ENCODE assay signal across 9 mouse cellular contexts in the genomic region with DNA sequence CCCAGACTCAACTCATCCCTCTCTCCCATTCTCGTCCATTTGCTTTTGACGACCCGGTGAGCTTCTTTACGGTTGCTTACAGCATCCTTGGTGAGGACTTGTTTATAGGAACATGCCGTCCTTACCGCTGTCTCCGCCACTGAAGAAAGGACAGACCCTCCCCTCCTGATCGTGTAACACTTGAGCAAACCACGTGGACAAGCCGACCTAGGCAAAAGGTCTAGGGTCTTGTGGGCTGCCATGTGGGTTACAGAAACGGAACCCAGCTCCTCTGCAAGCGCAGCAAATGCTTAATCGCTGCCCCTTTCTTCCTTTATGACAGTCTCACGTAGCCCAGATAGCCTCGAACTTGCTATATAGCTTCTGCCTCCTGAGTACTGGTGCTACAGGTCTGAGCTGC. TPM values are rescaled to one million over a fixed set of nuclear protein-coding genes. Genes with fewer than 3 reads are reported as not detected.
DNase-seq lines count a peak whose midpoint lies in the region; ATAC-seq and TF ChIP-seq lines count a peak whose summit lies in the region.
"Had no signal": no experiment of that assay in that cellular context is flagged by ENCODE, and none has a peak within 500 bp of the region (broad histone marks: within the 10 kb centered on the region; RNA-seq: fewer than 3 reads in every experiment).

No protein-coding gene starts in this region.

- H3K9me3 ChIP-seq in liver, embryonic 14.5 days (ENCODE audit: control insufficient read depth, low read length) = no peaks in the 10 kb centered on the region

- H3K4me2 ChIP-seq in liver, embryonic 14.5 days (ENCODE audit: low read depth) = peak overlapping the region; percentile 49

- WGBS in thymus, adult 2 months = 45% methylated on average over 15 of the region's 15 CpGs
- WGBS in liver, embryonic 14.5 days (ENCODE audit: insufficient replicate concordance) = 42% methylated on average over 15 of the region's 15 CpGs

- no peak for TF ChIP-seq POLR2A in thymus, adult 2 months (IDR thresholded peaks at IDR 0.05; ENCODE audit: control insufficient read depth, extremely low read depth, insufficient read depth, low read length, poor library complexity)

- H3K36me3 ChIP-seq in thymus, adult 2 months (ENCODE audit: control insufficient read depth, insufficient read depth, low read length) = no peaks in the 10 kb centered on the region
- H3K36me3 ChIP-seq in liver, embryonic 14.5 days (replicated peaks; ENCODE audit: control insufficient read depth, insufficient read depth, low read depth) = no peaks in the 10 kb centered on the region

- DNase-seq in embryo, embryonic 10 days (ENCODE audit: low spot score) = peak; percentile 13
- no peak for DNase-seq in embryo, embryonic 11 days
- DNase-seq in thymus, adult 2 months = peak; percentile 9
- DNase-seq in thymus, postnatal 10 days (ENCODE audit: low spot score in 2 of 2) = no peak
- DNase-seq in liver, embryonic 14.5 days (ENCODE audit: low read depth in 3 of 3, low spot score in 3 of 3) = no peak
- DNase-seq in left cerebral cortex, postnatal 25 days (ENCODE audit: low spot score in 2 of 2) = no peak
- DNase-seq in layer of hippocampus, postnatal 10 days (ENCODE audit: low spot score in 2 of 2) = no peak
- no peak for DNase-seq in adrenal gland, adult 8-10 months
- DNase-seq: gastrocnemius, postnatal 36 days had no signal

- peak overlapping the region; percentile 35; the same call in 1 of the 2 replicates for H3K27ac ChIP-seq in thymus, adult 2 months (ENCODE audit: control insufficient read depth, insufficient read depth, low read length)
- no peak overlapping the region for H3K27ac ChIP-seq in liver, embryonic 14.5 days

- peak overlapping the region; percentile 22 for H3K4me3 ChIP-seq in thymus, adult 2 months (ENCODE audit: control insufficient read depth, insufficient read depth, low read length)
- peak overlapping the region in 1 of 2 experiments; percentile 5; a peak in 2 of 4 replicates for H3K4me3 ChIP-seq in liver, embryonic 14.5 days (ENCODE audit: insufficient read depth in 1 of 2, low read depth in 2 of 2, low read length in 2 of 2)

- TF ChIP-seq EP300 in liver, embryonic 14.5 days (IDR thresholded peaks at IDR 0.05; ENCODE audit: low read depth) = no peak

- no peak overlapping the region for H3K9ac ChIP-seq in liver, embryonic 14.5 days (replicated peaks)

- peaks cover 12% of the 10 kb centered on the region for H3K4me1 ChIP-seq in thymus, adult 2 months (replicated peaks; ENCODE audit: control insufficient read depth, insufficient read depth, low read length)
- H3K4me1 ChIP-seq in liver, embryonic 14.5 days (replicated peaks; ENCODE audit: control insufficient read depth in 2 of 2, insufficient read depth in 2 of 2, low read length in 1 of 2) = 0 out of 4 replicates have a peak, but pooled peaks cover 0 to 3% of the 10 kb centered on the region in 2 experiments

- H3K27me3 ChIP-seq in thymus, adult 2 months (ENCODE audit: control insufficient read depth, insufficient read depth, low read length) = no peaks in the 10 kb centered on the region
- H3K27me3 ChIP-seq in liver, embryonic 14.5 days (ENCODE audit: control insufficient read depth, insufficient read depth, low read length) = no peaks in the 10 kb centered on the region

- no peak; the same call in 1 of the 2 replicates for ATAC-seq in liver, embryonic 14.5 days (ENCODE audit: insufficient read depth)

- TF ChIP-seq CTCF in thymus, adult 2 months (IDR thresholded peaks at IDR 0.05; ENCODE audit: borderline replicate concordance, control insufficient read depth, extremely low read depth, insufficient read depth, low read length, poor library complexity) = no peak
- no peak for TF ChIP-seq CTCF in liver, embryonic 14.5 days (IDR thresholded peaks at IDR 0.05; ENCODE audit: low read depth)

- intact Hi-C loops in left cerebral cortex, postnatal 25 days (cut with DNase I) = no loop called here

RNA-seq across cellular contexts. Expression of gene Stk24, which starts 25.7 kb away (rescaled TPM):
- polyA plus RNA-seq in thymus, adult 2 months (2012; rRNA removed) = 54.9 and 57.1 TPM in 2 replicates
- polyA plus RNA-seq in liver, embryonic 14.5 days (2012; rRNA removed) = 16.2 and 22.5 TPM in 2 replicates
- polyA plus RNA-seq in liver, embryonic 14.5 days (2014; fragmentation: Nextera tagmentation; extraction: Ambion mirVana) = 31.0 and 36.7 TPM in 2 replicates
- 10 to 100 TPM; 58.9 to 65.1 TPM for total RNA-seq in left cerebral cortex, postnatal 25 days (2021)
- 10 to 100 TPM; 45.8 to 51.1 TPM for total RNA-seq in layer of hippocampus, postnatal 10 days (2021)
- total RNA-seq in adrenal gland, adult 8-10 months (2022) = 100 to 1,000 TPM; 100 to 130 (median 118) TPM

Comparison
In these comparisons a context has a peak if more than half of its experiments do, and no peak if none do; other contexts are left out.
1. DNase-seq: peak in embryo, embryonic 10 days (single experiment) and thymus, adult 2 months (single experiment); none in embryo, embryonic 11 days (single experiment), thymus, postnatal 10 days (0 of 2), liver, embryonic 14.5 days (0 of 3), left cerebral cortex, postnatal 25 days (0 of 2), layer of hippocampus, postnatal 10 days (0 of 2) and adrenal gland, adult 8-10 months (single experiment).